Mouse (Mus musculus) thymus, postnatal 0 days (tissue): ENCODE measurements around the gene Mrpl9. TPM values are rescaled to one million over a fixed set of nuclear protein-coding genes. Genes with fewer than 3 reads are reported as not detected.

Experiments
- DNase-seq: peaks from one replicate; pipeline ENCODE4 v3.0.0-alpha.2; 2015; ENCODE audit warnings: low spot score
- polyA plus RNA-seq: library from polyadenylated mRNA; unstranded; fragments of >200 nt; fragmentation: Nextera tagmentation; extraction: Ambion mirVana; gene quantifications from 2 replicates; pipeline ENCODE4 v1.2.1, GENCODE M21; 2015

Mrpl9 gene
- 63.5 and 73.6 TPM in 2 replicates for polyA plus RNA-seq

DNA sequence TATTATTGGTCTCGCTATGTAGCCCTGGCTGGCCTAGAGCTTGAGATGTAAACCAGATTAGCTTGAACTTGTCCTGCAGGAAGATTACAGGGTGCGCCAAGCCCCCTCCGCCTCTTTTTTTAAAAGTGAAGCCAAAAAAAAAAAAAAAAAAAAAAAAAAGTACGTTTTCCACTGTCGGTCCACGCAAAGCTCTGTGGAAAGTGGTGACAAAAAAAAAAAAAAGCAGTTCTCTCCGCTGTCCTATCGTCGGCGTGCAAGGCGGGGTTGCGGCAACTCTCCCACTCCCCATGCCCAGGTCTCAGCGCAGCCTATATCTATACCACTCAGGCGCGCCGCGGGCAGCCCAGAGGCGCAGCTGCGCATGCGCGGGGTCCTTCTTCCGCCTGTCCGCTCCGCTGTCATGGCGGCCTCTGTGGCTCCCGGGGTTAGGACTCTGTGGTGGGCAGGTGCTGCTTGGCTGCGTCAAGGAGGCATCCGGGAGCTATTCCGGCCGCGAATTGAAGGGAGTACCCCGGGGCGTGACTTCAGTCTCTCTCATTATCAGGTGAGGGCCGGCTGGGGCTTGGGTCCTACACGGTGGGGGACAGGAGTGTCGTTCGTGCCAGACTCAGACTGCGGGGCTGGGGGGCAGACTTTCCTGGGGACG is at the start of gene Mrpl9:
Gene Mrpl9, plus strand, starts transcription at position 368 of the 646 bp plus-strand sequence.
- peak; percentile 96 for DNase-seq

DNA sequence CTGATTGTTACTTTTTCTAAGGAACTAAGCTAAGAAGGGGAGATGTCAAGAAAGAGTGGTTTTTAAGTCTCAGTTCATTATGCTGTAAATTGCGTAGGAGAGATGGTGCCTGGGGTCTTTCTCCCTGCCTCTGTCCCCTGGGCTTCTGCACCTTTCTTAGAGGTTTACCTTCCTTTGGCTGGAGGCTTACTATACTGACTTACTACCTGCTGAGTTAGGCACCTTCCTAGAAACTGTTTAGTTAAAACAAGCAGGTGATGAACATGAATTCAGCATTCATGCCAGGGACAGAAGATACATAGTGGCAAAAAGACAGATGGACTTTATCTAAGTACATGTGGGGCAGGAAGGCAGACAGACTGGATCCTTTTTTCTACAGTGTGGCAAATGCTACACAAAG is 46.8 kb upstream of the Mrpl9 start:
- DNase-seq, result no peak

DNA sequence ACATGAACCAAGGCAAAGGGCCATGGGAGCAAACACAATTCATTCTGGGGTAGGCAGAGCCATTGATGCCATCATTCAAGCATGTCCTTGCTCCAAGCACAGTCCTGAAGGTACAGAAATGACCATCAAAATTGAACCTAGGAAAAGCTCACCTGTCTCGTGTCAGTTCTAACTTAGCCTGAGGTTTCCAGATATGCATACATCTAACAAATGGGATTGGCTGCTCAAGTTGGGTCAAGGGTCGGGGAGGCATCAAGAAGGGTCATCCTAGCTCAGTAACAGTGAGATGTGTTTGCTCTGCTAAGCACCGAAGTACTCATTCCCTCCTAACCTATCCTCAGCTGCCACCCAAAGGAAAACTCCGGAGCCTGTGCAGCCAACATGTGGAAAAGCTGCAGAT is 46.3 kb upstream of the Mrpl9 start:
- DNase-seq, result no peak

DNA sequence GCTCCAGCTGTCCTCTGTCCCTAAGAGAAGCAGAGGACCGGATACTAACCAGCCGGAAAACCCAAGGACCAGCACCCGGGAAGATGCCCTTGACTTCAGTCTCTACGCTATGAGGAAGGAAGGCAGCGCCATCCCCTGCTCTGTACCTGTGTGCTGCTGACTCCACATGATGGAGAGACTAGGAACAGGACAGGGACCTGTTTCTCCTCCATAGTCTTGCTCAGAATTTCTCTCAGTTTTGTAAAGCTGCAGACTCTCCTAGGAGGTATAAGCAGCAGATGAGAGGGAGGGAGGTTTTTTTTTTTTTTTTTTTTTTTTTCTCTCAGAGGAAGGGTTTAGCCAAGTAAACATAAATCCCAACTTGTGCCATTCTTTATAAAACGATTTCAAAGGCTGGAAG is 44.9 kb upstream of the Mrpl9 start, which contains the start of gene Lingo4:
Gene Lingo4, plus strand, starts transcription at position 301 of the 400 bp plus-strand sequence.
- no peak for DNase-seq

DNA sequence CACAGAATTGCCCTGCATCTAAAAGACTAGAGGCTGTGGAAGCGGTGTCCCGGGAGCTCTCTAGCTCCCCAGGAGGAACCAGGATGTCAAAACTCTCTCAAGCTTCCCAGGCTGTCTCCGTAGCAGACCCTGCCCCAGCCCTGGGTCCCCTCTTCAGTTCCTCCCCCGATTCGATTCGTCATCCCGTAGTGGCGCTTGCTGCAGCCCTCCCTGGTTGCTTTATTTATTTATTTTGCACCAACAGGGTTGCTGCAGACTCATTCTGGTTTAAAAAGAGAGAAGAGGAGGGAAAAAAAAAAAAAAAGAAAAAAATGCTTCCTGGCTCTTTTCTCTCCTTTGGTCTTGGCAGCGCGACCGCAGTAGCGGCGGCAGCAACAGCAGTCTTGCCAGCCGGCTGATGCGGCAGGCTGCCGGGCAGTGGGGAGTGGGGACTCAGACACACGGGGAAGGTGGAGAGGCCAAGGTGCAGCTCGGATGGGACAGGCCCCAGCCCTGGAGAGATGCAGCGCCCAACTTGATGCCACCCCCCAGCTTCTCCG is 44.1 kb upstream of the Mrpl9 start:
- DNase-seq, result peak; percentile 58

DNA sequence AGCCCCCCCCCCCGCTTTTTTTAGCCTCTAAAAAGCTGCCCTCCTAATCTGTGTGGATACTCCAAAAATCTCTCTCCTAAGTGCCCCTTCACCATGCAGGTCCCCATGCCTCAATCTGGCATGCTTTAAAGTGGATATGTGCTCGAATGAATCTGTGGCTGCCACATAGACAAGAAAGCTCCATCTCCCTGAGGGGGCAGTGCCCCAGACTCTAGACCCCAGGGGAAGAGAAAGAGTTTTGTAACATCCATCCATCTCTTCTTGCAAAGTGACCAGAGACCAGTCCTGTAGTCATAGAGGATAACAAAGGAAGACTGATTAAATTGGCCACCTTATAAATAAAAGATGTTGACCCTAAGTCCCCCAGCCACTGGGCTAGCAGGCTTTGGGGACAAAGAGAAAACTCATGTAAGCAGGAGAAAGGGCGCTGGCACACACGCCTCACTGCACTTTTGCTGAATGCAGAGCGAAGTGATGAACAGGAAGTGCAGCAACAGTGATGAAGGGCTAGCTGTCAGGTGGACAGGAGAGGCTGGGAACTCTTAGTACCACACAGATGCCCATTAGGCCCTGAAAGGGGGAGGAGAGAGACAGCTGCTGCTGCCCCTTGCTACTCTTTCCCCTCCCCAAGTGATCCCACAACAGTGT is 43.3 kb upstream of the Mrpl9 start:
- peak; percentile 4 for DNase-seq

DNA sequence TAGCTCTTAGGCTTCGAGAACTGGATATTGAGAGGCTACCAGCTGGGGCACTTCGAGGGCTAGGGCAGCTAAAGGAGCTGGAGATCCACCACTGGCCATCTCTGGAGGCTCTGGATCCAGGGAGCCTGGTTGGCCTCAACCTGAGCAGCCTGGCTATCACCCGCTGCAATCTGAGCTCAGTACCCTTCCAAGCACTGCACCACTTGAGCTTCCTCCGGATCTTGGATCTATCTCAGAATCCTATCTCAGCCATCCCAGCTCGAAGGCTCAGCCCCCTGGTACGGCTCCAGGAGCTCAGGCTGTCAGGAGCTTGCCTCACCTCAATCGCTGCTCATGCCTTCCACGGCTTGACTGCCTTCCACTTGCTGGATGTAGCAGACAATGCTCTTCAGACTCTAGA is 40.7 kb upstream of the Mrpl9 start:
- no peak for DNase-seq

DNA sequence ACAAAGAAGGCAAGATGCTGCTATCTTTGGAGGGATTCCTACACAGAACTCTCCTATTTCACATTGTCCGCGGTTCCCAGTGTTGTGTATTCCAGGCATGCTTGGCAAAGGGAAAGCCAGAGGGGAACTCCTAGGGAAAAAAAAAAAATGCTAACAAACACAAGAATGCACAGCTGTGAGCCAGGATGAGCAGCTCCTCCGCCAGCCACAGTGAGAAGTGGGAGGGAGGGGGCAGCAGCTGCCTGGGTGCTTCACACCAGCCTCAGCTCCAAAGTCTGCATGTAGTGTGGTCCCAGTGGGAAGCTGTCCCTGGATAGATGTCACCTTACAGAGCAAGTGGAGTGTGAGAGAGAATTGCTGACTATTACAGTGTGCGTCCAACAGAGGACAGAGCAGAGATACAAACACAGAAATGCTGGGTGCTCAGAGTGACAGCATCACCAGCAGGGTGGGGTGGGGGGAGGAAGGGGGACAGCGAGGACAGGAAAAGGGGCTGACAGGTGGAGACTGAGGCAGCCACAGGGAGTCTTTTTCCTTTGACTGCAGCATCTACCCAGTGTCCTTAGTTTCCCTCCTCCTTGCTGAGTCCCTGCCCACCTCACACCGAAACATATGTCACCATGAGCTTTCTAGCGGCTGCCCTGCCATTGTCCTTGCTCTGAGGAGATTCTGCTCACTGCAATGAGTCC is 38.6 kb upstream of the Mrpl9 start:
- no peak for DNase-seq

DNA sequence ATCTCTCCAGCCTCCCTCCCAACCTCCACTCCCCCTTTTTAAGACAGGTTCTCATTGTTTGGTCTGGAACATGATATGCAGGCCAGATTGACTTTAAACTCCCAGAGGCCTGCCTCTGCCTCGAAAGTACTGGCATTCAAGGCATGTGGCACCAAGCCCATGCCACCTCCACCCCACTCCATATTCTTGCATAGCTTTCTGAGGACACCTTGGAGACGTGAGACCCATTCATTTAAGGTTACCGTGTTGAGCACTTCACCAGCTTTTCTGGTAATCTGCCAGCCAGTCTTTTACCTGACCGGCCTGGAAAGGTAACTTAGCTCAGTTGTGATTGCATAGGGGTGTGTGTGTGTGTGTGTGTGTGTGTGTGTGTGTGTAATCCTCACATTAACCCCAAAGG is 37.6 kb upstream of the Mrpl9 start:
- DNase-seq, result no peak

DNA sequence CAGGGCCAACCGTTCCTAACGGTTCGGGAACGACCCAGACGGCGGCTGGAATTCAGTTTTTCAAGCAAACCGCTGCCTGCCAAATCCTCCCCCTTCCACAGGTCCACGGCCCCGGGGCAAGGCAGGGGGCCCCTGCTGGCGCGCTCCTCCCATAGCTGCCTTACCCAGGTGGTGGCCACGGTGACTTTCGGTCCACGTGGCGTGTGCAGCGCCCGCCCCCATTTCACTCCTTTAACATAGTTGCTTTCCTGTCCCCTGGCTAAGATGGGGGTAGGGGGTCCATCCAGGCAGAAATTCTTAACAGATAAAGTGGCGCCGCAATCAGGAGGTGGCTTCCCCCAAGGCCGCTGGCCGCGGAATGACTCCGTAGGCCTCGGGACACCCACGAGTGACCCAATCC is 30.6 kb upstream of the Mrpl9 start:
- DNase-seq, result no peak

DNA sequence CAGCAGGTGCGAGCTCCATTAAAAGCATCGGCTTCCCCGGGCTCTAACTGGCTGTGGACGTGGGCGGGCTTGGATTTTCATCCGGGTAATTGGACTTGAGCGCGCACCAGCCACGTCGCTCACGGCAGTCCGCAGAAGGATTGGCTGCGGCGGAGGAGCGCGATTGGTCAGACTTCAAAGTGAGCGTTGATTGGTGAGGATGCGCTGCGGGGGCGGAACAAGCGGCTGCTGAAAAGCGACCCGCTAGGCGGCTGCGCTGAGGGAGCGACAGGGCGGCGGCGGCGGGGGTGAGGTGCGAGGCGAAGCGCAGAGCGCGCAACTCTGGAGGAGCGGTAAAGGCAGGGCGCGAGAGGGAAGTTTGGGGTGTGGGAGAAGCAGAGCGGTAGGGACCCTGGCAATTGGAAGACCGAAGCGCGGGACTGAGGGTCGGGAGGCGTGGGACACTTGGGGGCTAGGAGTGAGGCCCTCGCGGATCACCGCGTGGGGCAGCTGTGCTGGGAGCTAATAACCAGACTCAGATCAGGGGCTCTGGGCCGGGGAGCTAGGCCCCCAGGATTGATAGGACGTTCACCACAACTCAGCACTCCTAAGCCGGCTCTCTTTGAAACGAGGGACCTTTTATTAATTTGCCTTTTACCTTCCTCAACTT is 30.0 kb upstream of the Mrpl9 start, which contains the start of gene Tdrkh:
Gene Tdrkh, plus strand, starts transcription at position 243 of the 649 bp plus-strand sequence.
- peak; percentile 98 for DNase-seq

DNA sequence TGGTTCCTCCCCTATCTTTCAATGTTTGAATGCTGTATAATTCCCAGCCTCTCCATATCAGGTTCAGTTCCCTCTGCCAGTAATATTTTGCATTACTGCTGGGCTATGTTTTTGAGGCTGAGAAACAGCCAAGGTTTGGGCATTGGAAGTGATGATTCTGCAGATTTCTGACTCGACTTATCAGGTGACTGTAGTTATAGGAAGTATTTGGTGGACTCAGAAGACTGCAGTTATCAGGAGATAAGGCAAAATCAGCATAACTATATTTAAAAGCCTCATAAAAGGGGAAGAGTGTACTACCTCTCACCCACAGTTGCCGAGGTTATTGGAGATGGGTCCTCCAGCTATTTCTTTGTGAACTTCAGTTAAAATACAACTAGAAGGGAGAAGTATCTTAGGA is 12.1 kb upstream of the Mrpl9 start:
- DNase-seq, result no peak

DNA sequence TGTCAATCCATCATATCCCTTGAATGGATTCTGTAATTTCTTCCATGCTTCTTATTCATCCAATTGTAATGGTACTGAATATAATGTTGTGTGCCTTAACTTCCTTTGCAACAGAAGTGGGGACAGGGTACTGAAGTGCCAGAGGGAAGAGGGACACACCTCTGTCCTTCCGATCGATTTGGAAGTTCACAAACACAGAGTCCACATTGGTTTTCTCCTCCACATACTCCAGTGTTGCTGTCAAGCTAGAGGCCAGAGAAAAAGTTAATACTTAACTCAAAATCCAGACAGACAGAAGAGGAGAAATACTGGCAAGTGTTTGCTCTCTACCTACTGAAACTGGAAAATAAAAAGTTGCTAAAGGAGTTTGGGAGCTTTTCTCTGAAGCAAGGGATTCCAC is 8.8 kb upstream of the Mrpl9 start:
- no peak for DNase-seq

DNA sequence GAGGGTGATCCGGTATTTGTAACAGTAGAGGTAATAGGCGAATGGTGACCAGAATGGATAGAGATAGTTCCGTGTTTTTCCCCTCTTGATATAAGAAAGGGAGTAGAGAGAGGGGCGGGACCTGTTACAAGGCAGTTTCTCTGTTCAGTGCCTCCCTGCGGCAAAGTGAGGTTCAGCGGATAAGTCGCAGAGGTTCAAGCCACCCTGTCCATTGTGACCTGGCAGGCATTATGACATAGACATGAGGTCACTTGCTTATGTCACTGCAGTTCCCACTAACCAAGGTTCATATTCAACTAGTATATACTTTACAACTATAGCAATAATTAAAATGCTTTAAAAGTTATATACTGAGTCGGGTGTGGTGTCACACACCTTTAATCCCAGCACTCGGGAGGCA is 6.7 kb upstream of the Mrpl9 start:
- DNase-seq, result no peak

DNA sequence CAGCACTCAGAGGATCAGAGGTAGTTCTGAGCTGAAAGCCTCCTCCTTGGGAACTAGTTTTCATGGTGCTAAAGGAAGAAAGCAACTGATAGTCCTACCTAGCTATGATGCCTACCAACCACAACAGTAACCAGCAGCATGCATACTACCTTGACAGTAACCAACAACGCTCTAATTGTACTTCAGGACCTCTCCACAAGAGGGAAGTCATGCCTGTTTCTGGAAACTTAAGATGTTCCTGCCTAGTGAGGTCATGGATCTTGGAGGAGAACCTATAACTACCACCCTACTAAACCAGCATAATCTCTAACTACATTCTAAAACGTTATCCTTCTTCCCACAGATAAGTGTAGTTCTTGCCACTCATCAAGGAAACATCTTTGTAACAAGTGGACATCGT is 1.9 kb upstream of the Mrpl9 start:
- peak; percentile 46 for DNase-seq

DNA sequence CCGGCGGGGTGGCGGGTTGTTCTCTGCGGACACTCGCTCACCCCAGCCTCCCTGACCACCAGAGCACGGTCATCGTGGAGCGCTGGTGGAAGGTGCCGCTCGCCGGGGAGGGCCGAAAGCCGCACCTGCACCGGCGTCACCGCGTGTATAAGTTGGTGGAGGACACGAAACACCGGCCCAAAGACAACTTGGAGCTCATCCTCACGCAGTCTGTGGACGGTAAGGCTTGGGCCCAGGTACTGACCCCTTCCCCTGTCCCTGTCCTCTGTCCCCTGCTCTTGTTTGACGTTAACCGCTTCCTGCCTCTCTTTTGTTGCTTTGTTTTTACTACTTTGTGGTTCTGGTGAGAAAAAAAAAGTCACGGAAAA is 463 bp downstream of the Mrpl9 start, which contains the start of gene Oaz3:
Gene Oaz3, minus strand, starts transcription at position 319 of the 368 bp plus-strand sequence.
- DNase-seq, result peak; percentile 37

DNA sequence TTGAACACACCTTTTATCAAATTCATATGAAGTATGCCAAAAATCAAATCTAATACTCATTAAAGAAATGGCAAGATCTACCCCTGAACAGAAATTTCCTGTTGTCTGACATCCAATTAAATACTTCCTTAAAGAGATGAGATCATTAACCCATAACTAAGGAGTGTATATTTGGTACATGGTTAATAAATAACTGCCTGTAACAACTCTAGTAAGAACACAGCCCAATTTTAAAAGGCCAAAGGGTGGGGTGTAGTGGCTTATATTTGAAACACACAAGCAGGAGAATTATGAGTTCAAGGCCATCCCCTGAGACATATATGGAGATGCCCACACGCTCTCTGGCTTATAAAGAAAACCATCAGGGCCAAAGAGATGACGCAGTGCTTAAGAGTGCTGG is 6.3 kb downstream of the Mrpl9 start:
- DNase-seq, result no peak

DNA sequence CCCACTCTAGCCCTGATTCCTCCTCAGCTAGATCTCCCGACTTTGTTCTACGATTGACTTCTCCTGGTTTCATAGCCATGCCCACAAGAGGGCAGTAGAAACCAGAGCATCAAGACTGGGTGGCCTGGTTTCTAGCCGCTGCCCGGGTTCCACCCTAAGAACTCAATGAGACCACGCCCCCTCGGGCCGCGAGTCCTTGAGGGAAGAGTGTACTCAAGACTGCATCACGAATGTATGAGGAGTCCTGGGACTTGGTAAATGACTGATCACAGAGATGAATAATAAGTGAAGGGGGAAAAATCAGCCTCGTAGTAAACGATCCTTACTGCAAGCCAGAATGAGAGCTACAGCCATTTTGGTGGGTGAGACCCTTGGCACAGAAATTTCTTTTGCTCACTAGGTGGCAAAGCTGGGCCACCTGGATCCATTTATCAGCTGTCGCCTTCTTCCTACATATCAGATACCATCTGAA is 13.4 kb downstream of the Mrpl9 start:
- peak; percentile 87 for DNase-seq

DNA sequence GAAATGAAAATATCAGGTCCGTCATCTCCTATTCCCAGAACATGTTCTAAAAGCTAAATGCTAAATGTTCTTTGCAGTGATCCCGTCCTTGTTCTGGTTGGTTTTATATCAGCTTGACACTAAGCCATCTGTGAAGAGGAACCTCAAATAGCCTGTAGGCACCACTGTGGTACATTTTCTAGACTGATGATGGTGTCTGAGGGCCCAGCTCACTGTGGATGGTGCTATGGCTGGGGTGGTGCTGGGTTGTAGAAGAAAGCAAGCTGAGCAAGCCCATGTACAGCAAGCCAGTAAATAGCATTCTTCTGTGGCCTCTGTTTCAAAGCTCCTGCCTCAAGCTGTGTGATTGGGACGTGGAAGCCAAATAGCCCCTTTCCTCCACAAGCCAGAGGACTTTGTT is 13.9 kb downstream of the Mrpl9 start:
- DNase-seq, result no peak

DNA sequence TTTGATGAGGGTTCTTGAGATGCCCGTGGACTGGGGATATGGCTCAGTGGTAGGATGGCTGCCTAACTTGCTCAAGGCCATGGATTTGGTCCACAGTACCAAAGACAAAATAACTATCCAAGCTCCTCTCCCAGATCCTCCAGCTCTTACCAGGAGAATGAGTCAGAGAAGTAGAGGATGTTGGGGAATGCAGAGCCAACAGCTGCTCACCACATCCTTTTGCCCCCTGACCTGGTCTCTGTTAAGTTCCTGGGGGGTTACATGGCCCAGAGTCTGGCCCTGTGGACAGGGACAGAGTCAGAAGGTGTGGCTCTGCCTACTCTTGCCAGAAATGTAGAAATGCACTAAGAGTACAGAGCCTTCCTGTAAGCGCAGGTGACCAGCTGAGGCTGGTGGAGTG is 16.7 kb downstream of the Mrpl9 start:
- DNase-seq, result no peak

DNA sequence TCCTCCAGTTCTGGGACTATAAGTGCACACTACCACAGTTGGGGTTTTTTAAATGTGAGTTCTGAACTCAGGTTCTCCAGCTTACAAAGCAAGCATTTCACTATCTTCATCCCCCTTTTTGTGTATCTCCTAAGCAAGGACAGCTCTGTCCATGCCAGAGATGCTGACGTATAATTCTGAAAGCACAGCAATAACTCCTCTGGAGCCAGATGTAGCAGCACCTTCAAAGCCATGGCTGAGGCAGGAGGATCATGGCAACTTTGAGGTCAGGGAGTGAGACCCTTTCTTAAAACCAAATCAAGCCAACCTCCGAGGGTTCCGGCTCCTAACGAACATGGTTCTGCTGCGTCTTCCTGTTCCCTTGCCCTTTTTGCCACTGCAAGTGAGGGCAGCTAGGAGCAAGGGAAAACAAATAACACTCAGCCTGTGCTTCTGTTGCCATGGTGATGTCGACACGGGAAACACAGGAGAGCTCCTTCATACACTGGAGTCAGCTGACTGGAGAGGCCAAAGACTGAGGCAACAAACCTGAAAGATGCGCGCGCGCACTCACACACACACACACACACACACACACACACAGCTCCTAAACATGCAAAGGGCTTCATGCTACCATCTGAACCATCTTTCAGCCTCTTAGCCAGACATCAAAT is 20.9 kb downstream of the Mrpl9 start:
- no peak for DNase-seq
